Comparison of ENCODE assay signal across 10 mouse cellular contexts in genomic region chr2:72056081-72056874, GRCm38 (mm10).
A peak's percentile ranks its signal among the peaks of the same experiment; 100 is the strongest.
DNase-seq lines count a peak whose midpoint lies in the region; ATAC-seq and TF ChIP-seq lines count a peak whose summit lies in the region.
"Had no signal": no experiment of that assay in that cellular context is flagged by ENCODE, and none has a peak within 500 bp of the region (broad histone marks: within the 10 kb centered on the region; RNA-seq: fewer than 3 reads in every experiment).

No protein-coding gene starts in this region.

- no peak overlapping the region; the same call in 1 of the 2 replicates for H3K4me3 ChIP-seq in embryonic facial prominence, embryonic 10.5 days
- no peak overlapping the region for H3K4me3 ChIP-seq in hindbrain, postnatal 0 days (ENCODE audit: low read length)
- H3K4me3 ChIP-seq in limb, embryonic 14.5 days (replicated peaks; ENCODE audit: low read length), result no peak overlapping the region

- no peak for ATAC-seq in hindbrain, postnatal 0 days
- no peak for ATAC-seq in limb, embryonic 14.5 days (ENCODE audit: low FRiP score, low read depth)
- ATAC-seq in megakaryocyte, adult 5-6 weeks (ENCODE audit: poor library complexity, severe bottlenecking), result no peak

- DNase-seq in heart, adult 11 months, result peak; percentile 94
- no peak for DNase-seq in heart, postnatal 4 days
- DNase-seq in embryonic facial prominence, embryonic 10.5 days (ENCODE audit: low spot score), result peak; percentile 16
- no peak for DNase-seq in hindbrain, postnatal 0 days (ENCODE audit: low spot score)
- no peak for DNase-seq in limb, embryonic 14.5 days (ENCODE audit: low spot score)
- no peak for DNase-seq in right cerebral cortex, adult 18-20 months
- DNase-seq in gastrocnemius, adult 8-10 months (ENCODE audit: low spot score in 2 of 2), result no peak
- DNase-seq: cerebellum, adult 9-10 months had no signal

- H3K27ac ChIP-seq in embryonic facial prominence, embryonic 10.5 days (replicated peaks), result peak overlapping the region; percentile 59; the same call in 1 of the 2 replicates
- H3K27ac ChIP-seq in hindbrain, postnatal 0 days, result peak overlapping the region; percentile 45; the same call in 1 of the 2 replicates
- H3K27ac ChIP-seq in limb, embryonic 14.5 days (replicated peaks; ENCODE audit: low read depth, low read length), result 0 out of 2 replicates have a peak overlapping the region, but pooled peaks have one; percentile 26

- H3K27me3 ChIP-seq in embryonic facial prominence, embryonic 10.5 days (replicated peaks; ENCODE audit: low read depth, poor library complexity, severe bottlenecking), result no peaks in the 10 kb centered on the region
- no peaks in the 10 kb centered on the region for H3K27me3 ChIP-seq in hindbrain, postnatal 0 days (ENCODE audit: insufficient read depth, low read length)
- H3K27me3 ChIP-seq in limb, embryonic 14.5 days (ENCODE audit: control insufficient read depth, insufficient read depth, low read length), result no peaks in the 10 kb centered on the region
- H3K27me3 ChIP-seq: CH12.LX had no signal

- H3K4me2 ChIP-seq in hindbrain, postnatal 0 days (ENCODE audit: low read depth, low read length), result peak overlapping the region; percentile 28
- H3K4me2 ChIP-seq in limb, embryonic 14.5 days (replicated peaks; ENCODE audit: low read depth, low read length, severe bottlenecking), result no peak overlapping the region

- peaks cover 27% of the 10 kb centered on the region for H3K4me1 ChIP-seq in embryonic facial prominence, embryonic 10.5 days
- H3K4me1 ChIP-seq in hindbrain, postnatal 0 days (ENCODE audit: insufficient read depth, low read length), result peaks cover 3% of the 10 kb centered on the region; the same call in 1 of the 2 replicates
- H3K4me1 ChIP-seq in limb, embryonic 14.5 days (ENCODE audit: control insufficient read depth, insufficient read depth, low read length), result peaks cover 25% of the 10 kb centered on the region

- no peak for TF ChIP-seq POLR2A in limb, embryonic 14.5 days (IDR thresholded peaks at IDR 0.05; ENCODE audit: borderline replicate concordance, extremely low read depth, insufficient read depth, insufficient read length)

- no peaks in the 10 kb centered on the region for H3K36me3 ChIP-seq in embryonic facial prominence, embryonic 10.5 days (replicated peaks)
- H3K36me3 ChIP-seq in hindbrain, postnatal 0 days (ENCODE audit: insufficient read depth, low read length), result no peaks in the 10 kb centered on the region
- no peaks in the 10 kb centered on the region for H3K36me3 ChIP-seq in limb, embryonic 14.5 days (ENCODE audit: control insufficient read depth, insufficient read depth, low read length)

- H3K9me3 ChIP-seq in embryonic facial prominence, embryonic 10.5 days, result no peaks in the 10 kb centered on the region
- H3K9me3 ChIP-seq in hindbrain, postnatal 0 days (ENCODE audit: low read length), result no peaks in the 10 kb centered on the region
- no peaks in the 10 kb centered on the region for H3K9me3 ChIP-seq in limb, embryonic 14.5 days (ENCODE audit: control insufficient read depth, low read length)

- H3K9ac ChIP-seq in hindbrain, postnatal 0 days (replicated peaks; ENCODE audit: low read length), result no peak overlapping the region
- no peak overlapping the region for H3K9ac ChIP-seq in limb, embryonic 14.5 days (ENCODE audit: low read depth, low read length, severe bottlenecking)

- TF ChIP-seq CTCF in hindbrain, postnatal 0 days (IDR thresholded peaks at IDR 0.05; ENCODE audit: low read depth), result no peak

- WGBS in embryonic facial prominence, embryonic 10.5 days, result 46% methylated on average over 11 of the region's 11 CpGs
- WGBS in hindbrain, postnatal 0 days, result 62% methylated on average over 11 of the region's 11 CpGs
- WGBS in limb, embryonic 14.5 days, result 59% methylated on average over 11 of the region's 11 CpGs

Comparison
In these comparisons a context has a peak if more than half of its experiments do, and no peak if none do; other contexts are left out.
1. DNase-seq: peak in heart, adult 11 months (single experiment) and embryonic facial prominence, embryonic 10.5 days (single experiment); none in heart, postnatal 4 days (single experiment), hindbrain, postnatal 0 days (single experiment), limb, embryonic 14.5 days (single experiment), right cerebral cortex, adult 18-20 months (single experiment) and gastrocnemius, adult 8-10 months (0 of 2).
2. Peak in every context shown above with its lines, with median percentiles within 50 percentile points of each other: H3K27ac ChIP-seq.